Mouse (Mus musculus): ENCODE measurements at regions not wholly inside any gene's neighbourhood (a gene's known extent, or its start where the extent isn't known, plus 50 kb on each side); places are given as distances from the start of the nearest gene placed in this dataset.

DNA sequence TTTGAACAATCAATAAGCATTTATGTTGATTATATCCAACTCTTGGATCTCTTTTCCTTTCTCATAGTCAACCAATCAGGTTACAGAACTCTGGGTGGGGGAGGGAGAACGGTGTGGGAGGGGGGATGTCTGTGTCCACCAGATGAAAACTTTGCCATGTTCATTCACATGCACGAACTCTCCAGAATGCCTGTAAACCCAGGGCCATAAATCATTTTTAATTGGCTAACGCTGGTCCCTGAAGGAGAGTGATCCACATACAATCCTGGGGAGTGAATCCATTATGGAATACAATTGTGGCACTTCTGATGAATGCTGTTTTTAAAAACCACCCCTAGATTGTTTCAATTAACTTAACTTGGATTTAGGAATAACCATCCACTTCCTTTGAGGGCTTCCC is 194.1 kb upstream of the Prickle1 start:
- H3K9me3 ChIP-seq (ENCODE audit: control insufficient read depth, low read length), result no peaks in the 10 kb centered on the region
- H3K36me3 ChIP-seq (ENCODE audit: control insufficient read depth, insufficient read depth, low read length), result no peaks in the 10 kb centered on the region
- H3K27me3 ChIP-seq (ENCODE audit: control insufficient read depth, insufficient read depth, low read length), result no peaks in the 10 kb centered on the region
- H3K27ac ChIP-seq (replicated peaks; ENCODE audit: low read depth, low read length), result no peak overlapping the region
- ATAC-seq (ENCODE audit: low FRiP score, low TSS enrichment) (no peak), DNase-seq (no peak)
- no peak overlapping the region for H3K9ac ChIP-seq (replicated peaks; ENCODE audit: low read length)
- H3K4me3 ChIP-seq (replicated peaks; ENCODE audit: low read depth, low read length), result no peak overlapping the region
- H3K4me1 ChIP-seq (ENCODE audit: control insufficient read depth, insufficient read depth, low read length), result no peaks in the 10 kb centered on the region
- H3K4me2 ChIP-seq (ENCODE audit: low read length), result no peak overlapping the region
- WGBS, result 93% methylated on average over 3 of the region's 3 CpGs

DNA sequence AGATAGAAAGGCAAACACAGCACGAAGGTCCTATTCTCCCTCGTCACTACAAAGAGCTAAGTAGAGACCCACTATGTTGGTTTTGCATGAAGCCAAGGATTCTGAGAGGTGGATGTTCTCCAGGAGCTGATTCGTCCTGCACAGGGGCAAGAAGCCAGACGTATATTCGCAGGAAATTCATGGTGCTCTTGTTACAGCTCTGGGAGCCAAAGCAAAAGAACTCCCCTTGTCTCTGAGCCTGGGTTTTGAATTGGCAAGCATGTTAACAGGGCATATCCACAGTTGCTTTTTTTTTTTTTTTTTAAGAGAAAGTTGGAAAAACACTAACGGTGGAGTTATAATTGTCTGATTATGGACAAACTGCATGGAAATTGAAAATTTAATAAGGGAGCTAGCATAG is 191.7 kb upstream of the Prickle1 start:
- H3K4me2 ChIP-seq (ENCODE audit: low read length), result no peak overlapping the region
- H3K9me3 ChIP-seq (ENCODE audit: control insufficient read depth, low read length), result no peaks in the 10 kb centered on the region
- WGBS, result 96% methylated on average over 6 of the region's 6 CpGs
- no peak overlapping the region for H3K9ac ChIP-seq (replicated peaks; ENCODE audit: low read length)
- no peaks in the 10 kb centered on the region for H3K27me3 ChIP-seq (ENCODE audit: control insufficient read depth, insufficient read depth, low read length)
- no peak for DNase-seq
- H3K4me1 ChIP-seq (ENCODE audit: control insufficient read depth, insufficient read depth, low read length), result no peaks in the 10 kb centered on the region
- no peak for ATAC-seq (ENCODE audit: low FRiP score, low TSS enrichment)
- no peak overlapping the region for H3K27ac ChIP-seq (replicated peaks; ENCODE audit: low read depth, low read length)
- no peaks in the 10 kb centered on the region for H3K36me3 ChIP-seq (ENCODE audit: control insufficient read depth, insufficient read depth, low read length)
- H3K4me3 ChIP-seq (replicated peaks; ENCODE audit: low read depth, low read length), result no peak overlapping the region

DNA sequence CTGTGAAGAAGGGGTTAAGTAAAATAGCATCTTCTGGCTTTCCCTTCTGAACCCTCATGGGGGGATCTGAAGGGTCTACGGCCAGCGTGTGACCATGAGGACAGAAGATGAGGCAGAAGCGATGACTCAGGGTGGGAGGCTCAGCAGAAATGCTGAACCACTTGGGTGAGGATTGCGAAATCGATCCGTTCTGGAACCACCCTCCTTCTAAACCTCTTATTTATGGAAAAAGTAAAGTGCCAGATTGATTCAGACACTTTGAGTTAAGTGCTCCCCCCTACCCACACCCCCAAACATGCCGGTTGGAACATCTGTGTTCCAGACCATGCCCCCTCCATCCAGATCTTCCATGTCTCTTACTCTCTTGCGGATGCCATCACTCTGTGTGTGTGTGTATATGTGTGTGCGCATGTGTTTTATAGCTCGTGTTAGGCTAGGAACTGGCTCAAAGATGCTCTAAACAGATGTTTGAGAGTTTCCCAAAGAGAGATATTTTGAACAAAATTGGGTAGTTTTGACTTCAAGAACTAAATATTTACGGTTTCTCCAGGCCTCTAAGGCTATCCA is 190.2 kb upstream of the Prickle1 start:
- DNase-seq (no peak), ATAC-seq (ENCODE audit: low FRiP score, low TSS enrichment) (no peak)
- Histone ChIP-seq H3K9ac (replicated peaks; ENCODE audit: low read length) (no peak overlapping the region), H3K36me3 (ENCODE audit: control insufficient read depth, insufficient read depth, low read length) (no peaks in the 10 kb centered on the region), H3K27me3 (ENCODE audit: control insufficient read depth, insufficient read depth, low read length) (no peaks in the 10 kb centered on the region), H3K4me3 (replicated peaks; ENCODE audit: low read depth, low read length) (no peak overlapping the region), H3K27ac (replicated peaks; ENCODE audit: low read depth, low read length) (no peak overlapping the region), H3K9me3 (ENCODE audit: control insufficient read depth, low read length) (no peaks in the 10 kb centered on the region), H3K4me2 (ENCODE audit: low read length) (no peak overlapping the region), H3K4me1 (ENCODE audit: control insufficient read depth, insufficient read depth, low read length) (no peaks in the 10 kb centered on the region)
- 93% methylated on average over 11 of the region's 11 CpGs for WGBS

DNA sequence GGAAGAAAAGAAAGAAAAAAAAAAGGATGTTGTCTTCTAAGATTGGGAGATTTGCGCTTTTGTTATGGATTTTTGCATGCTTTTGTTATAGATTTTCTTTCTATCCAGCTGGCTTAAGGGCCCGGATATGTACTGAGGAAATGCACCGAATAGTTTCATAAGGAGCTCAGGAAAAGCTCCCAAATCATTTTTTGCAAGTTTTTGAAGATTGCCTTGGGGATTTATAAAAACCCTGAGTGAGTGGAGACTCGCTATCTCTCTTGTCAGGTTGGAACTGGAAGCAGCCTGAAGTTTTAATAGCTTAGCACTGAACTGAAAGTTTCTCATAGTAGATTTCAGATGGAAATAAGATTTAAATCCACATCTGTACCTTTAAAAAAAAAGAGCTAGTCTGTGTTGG is 188.0 kb upstream of the Prickle1 start:
- WGBS, result 79% methylated on average over 4 of the region's 4 CpGs
- Histone ChIP-seq H3K9me3 (ENCODE audit: control insufficient read depth, low read length) (no peaks in the 10 kb centered on the region), H3K4me1 (ENCODE audit: control insufficient read depth, insufficient read depth, low read length) (no peaks in the 10 kb centered on the region), H3K27ac (replicated peaks; ENCODE audit: low read depth, low read length) (no peak overlapping the region), H3K36me3 (ENCODE audit: control insufficient read depth, insufficient read depth, low read length) (no peaks in the 10 kb centered on the region), H3K27me3 (ENCODE audit: control insufficient read depth, insufficient read depth, low read length) (no peaks in the 10 kb centered on the region), H3K4me3 (replicated peaks; ENCODE audit: low read depth, low read length) (no peak overlapping the region), H3K4me2 (ENCODE audit: low read length) (no peak overlapping the region), H3K9ac (replicated peaks; ENCODE audit: low read length) (no peak overlapping the region)
- DNase-seq, result no peak
- no peak for ATAC-seq (ENCODE audit: low FRiP score, low TSS enrichment)

DNA sequence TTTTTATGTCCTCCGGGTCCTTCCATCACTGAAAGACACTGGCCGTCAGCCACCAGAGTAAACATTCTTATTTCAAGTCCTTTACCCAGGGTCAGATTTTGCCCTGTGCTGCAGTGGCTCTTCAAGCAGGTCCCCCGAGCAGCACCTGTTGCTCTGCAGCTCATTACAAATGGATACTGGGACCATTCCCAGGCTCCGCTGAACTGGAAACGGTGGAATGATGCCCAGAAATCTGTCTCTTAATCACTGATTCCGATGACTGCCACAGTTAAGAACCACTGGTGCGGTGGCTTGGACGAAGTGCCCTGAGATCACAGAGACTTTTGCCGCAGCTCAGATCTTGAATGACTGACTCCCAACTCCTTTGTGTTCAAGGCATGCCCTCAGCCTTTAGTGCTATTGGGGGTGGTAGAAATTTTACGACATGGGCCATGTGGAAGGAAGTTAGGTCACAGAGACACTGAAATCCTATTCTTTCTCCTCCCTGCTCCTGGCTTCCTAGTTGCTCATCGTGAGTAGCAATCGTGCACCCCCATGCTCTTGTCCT is 179.6 kb upstream of the Prickle1 start:
- Histone ChIP-seq H3K4me2 (ENCODE audit: low read length) (no peak overlapping the region), H3K27ac (replicated peaks; ENCODE audit: low read depth, low read length) (no peak overlapping the region), H3K36me3 (ENCODE audit: control insufficient read depth, insufficient read depth, low read length) (no peaks in the 10 kb centered on the region), H3K9ac (replicated peaks; ENCODE audit: low read length) (no peak overlapping the region), H3K4me3 (replicated peaks; ENCODE audit: low read depth, low read length) (no peak overlapping the region), H3K27me3 (ENCODE audit: control insufficient read depth, insufficient read depth, low read length) (no peaks in the 10 kb centered on the region), H3K9me3 (ENCODE audit: control insufficient read depth, low read length) (no peaks in the 10 kb centered on the region), H3K4me1 (ENCODE audit: control insufficient read depth, insufficient read depth, low read length) (no peaks in the 10 kb centered on the region)
- DNase-seq (peak; percentile 51), ATAC-seq (ENCODE audit: low FRiP score, low TSS enrichment) (no peak)
- 63% methylated on average over 12 of the region's 12 CpGs for WGBS

DNA sequence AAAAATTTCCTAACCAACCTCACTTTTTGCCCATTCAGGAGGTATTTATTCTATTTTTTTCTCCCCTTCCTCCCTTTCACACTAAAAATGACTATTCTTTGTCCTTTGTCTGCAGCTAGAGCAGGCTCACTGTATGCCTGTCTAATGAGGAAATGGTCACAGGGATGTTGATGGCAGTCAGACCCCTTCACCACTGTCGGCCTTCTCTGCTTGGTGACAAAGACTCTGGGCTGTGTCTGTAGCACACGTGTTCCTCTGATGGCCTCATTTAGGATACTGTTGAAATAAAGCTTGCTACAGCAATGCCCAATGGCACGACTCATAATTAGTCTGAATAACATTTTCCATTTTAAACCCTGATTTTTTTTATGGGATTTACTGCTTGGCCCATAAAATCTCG is 178.6 kb upstream of the Prickle1 start:
- H3K9ac ChIP-seq (replicated peaks; ENCODE audit: low read length), result no peak overlapping the region
- H3K4me3 ChIP-seq (replicated peaks; ENCODE audit: low read depth, low read length), result no peak overlapping the region
- H3K4me1 ChIP-seq (ENCODE audit: control insufficient read depth, insufficient read depth, low read length), result no peaks in the 10 kb centered on the region
- H3K9me3 ChIP-seq (ENCODE audit: control insufficient read depth, low read length), result no peaks in the 10 kb centered on the region
- H3K27me3 ChIP-seq (ENCODE audit: control insufficient read depth, insufficient read depth, low read length), result no peaks in the 10 kb centered on the region
- H3K36me3 ChIP-seq (ENCODE audit: control insufficient read depth, insufficient read depth, low read length), result no peaks in the 10 kb centered on the region
- H3K27ac ChIP-seq (replicated peaks; ENCODE audit: low read depth, low read length), result no peak overlapping the region
- no peak overlapping the region for H3K4me2 ChIP-seq (ENCODE audit: low read length)
- 78% methylated on average over 4 of the region's 4 CpGs for WGBS
- no peak for DNase-seq
- ATAC-seq (ENCODE audit: low FRiP score, low TSS enrichment), result no peak

DNA sequence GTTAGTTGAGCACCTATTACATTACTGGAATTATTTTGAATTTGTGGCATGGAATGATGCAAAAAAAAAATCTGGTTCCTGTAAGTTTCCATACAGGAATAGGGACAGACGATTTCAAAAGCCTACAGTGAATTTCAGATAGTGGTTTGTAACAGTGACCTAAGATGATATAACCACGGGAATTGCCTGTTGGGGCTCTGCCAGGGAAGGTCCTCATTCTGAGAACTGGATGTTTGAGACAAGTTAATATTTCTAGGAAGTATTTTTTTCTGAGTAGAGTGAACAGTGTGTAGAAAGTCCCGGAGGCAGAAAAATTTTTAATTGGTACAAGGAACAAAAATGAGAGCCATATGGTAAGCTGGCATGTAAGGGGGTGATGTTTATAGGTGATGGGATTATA is 171.3 kb upstream of the Prickle1 start:
- Histone ChIP-seq H3K4me2 (ENCODE audit: low read length) (no peak overlapping the region), H3K27me3 (ENCODE audit: control insufficient read depth, insufficient read depth, low read length) (no peaks in the 10 kb centered on the region), H3K9ac (replicated peaks; ENCODE audit: low read length) (no peak overlapping the region), H3K9me3 (ENCODE audit: control insufficient read depth, low read length) (no peaks in the 10 kb centered on the region), H3K27ac (replicated peaks; ENCODE audit: low read depth, low read length) (no peak overlapping the region), H3K36me3 (ENCODE audit: control insufficient read depth, insufficient read depth, low read length) (no peaks in the 10 kb centered on the region), H3K4me1 (ENCODE audit: control insufficient read depth, insufficient read depth, low read length) (no peaks in the 10 kb centered on the region), H3K4me3 (replicated peaks; ENCODE audit: low read depth, low read length) (no peak overlapping the region)
- 84% methylated on average over 3 of the region's 3 CpGs for WGBS
- DNase-seq, result no peak
- ATAC-seq (ENCODE audit: low FRiP score, low TSS enrichment), result no peak

DNA sequence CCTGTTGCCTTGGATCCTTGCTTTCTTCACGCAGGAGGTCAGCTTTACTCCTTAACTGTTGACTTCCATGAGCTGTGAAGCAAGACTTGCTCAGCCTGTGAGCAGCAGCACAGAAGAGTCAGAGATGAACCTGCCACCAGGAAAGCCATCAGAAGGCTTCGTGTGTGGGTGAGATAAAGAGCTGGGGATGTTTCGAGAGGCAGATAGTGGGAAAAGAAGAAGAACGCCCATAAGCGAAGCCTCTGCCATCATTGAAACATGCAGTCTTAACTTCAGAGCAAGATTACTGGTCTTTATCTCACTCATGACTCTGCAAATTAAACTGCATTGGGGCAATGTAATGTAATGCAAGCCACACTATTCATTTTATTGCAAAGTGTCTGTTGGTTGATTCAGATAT is 167.4 kb upstream of the Prickle1 start:
- Histone ChIP-seq H3K9ac (replicated peaks; ENCODE audit: low read length) (no peak overlapping the region), H3K4me2 (ENCODE audit: low read length) (no peak overlapping the region), H3K27ac (replicated peaks; ENCODE audit: low read depth, low read length) (no peak overlapping the region), H3K4me1 (ENCODE audit: control insufficient read depth, insufficient read depth, low read length) (no peaks in the 10 kb centered on the region), H3K36me3 (ENCODE audit: control insufficient read depth, insufficient read depth, low read length) (no peaks in the 10 kb centered on the region), H3K27me3 (ENCODE audit: control insufficient read depth, insufficient read depth, low read length) (no peaks in the 10 kb centered on the region), H3K4me3 (replicated peaks; ENCODE audit: low read depth, low read length) (no peak overlapping the region), H3K9me3 (ENCODE audit: control insufficient read depth, low read length) (no peaks in the 10 kb centered on the region)
- 79% methylated on average over 5 of the region's 5 CpGs for WGBS
- DNase-seq (no peak), ATAC-seq (ENCODE audit: low FRiP score, low TSS enrichment) (no peak)

DNA sequence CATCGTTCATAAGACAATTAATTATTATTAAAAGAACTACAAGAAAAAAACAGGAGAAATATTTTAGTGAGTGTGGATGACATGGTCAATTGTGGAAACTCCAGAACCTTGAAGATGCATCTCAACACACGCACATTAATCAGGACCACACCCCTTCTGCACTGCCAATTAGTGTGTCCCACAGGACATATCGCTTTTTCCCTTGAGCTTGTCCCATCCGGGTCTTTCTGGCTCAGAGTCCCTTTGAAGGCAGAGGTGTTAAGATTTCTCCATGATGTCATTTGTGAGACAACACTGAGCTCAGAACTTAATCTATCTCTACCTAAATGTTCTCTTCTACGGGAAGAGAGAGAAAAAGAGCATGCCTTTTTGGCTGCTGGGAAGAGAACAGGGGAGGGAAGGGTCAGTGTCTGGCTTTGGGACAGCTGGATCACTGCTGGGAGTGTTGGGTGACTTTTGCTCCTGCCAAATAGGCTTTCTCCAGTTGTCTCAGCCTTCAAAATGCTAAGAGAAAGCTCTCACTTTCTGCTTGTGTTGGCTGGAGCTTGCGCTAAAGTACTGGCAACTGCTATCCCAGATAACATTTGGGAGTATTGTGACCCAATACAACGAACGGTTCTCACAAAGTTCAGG is 162.6 kb upstream of the Prickle1 start:
- no peak overlapping the region for H3K4me2 ChIP-seq (ENCODE audit: low read length)
- H3K9ac ChIP-seq (replicated peaks; ENCODE audit: low read length), result no peak overlapping the region
- no peaks in the 10 kb centered on the region for H3K36me3 ChIP-seq (ENCODE audit: control insufficient read depth, insufficient read depth, low read length)
- H3K4me1 ChIP-seq (ENCODE audit: control insufficient read depth, insufficient read depth, low read length), result no peaks in the 10 kb centered on the region
- WGBS, result 88% methylated on average over 8 of the region's 8 CpGs
- ATAC-seq (ENCODE audit: low FRiP score, low TSS enrichment), result no peak
- DNase-seq, result no peak
- H3K27ac ChIP-seq (replicated peaks; ENCODE audit: low read depth, low read length), result no peak overlapping the region
- H3K4me3 ChIP-seq (replicated peaks; ENCODE audit: low read depth, low read length), result no peak overlapping the region
- no peaks in the 10 kb centered on the region for H3K27me3 ChIP-seq (ENCODE audit: control insufficient read depth, insufficient read depth, low read length)
- no peaks in the 10 kb centered on the region for H3K9me3 ChIP-seq (ENCODE audit: control insufficient read depth, low read length)
